Mouse (Mus musculus) small intestine, adult 2 months (tissue): ENCODE results near the gene Sdccag8.

Experiments used
- CTCF ChIP-seq: fragments of 200-500 bp; IDR thresholded peaks from 2 replicates; pipeline ENCODE4 v1.5.1; 2012; ENCODE audit warnings: low read depth, mild to moderate bottlenecking, control low read depth, inconsistent platforms, low read length, moderate library complexity, mixed read lengths; ENCODE audit not compliant: insufficient replicate concordance, insufficient read length; ENCODE audit errors: extremely low read depth
- POLR2A ChIP-seq: fragments of 200-500 bp; IDR thresholded peaks from 2 replicates; pipeline ENCODE4 v1.6.1; 2012; ENCODE audit warnings: low read depth, mild to moderate bottlenecking, control low read depth, inconsistent platforms, low read length, moderate library complexity

- TF ChIP-seq POLR2A (no peak), CTCF (no peak)
These were observed 13.6 kb upstream of the Sdccag8 start for GRCm38 (mm10) chr1:176800728-176801365.
